Mouse (Mus musculus) embryonic facial prominence, embryonic 13.5 days (tissue): Measurements from ENCODE around the gene Kcnh5. TPM values are rescaled to one million over a fixed set of nuclear protein-coding genes. Genes with fewer than 3 reads are reported as not detected.

ENCODE experiments used
- ATAC-seq: fragments of 200-750 bp; cut with Nextera tagmentation; 2 replicates; pipeline ENCODE4 v1.8.0; 2017; ENCODE audit warnings: low read depth; ENCODE audit not compliant: insufficient number of reproducible peaks, insufficient read depth, low FRiP score, low TSS enrichment
- H3K27ac ChIP-seq: fragments of 300-500 bp; sonication (generic); 2 replicates; pipeline ENCODE4 v1.5.1; 2015; ENCODE audit warnings: moderate library complexity, mild to moderate bottlenecking, inconsistent platforms
- H3K27me3 ChIP-seq: fragments of 300-500 bp; sonication (generic); 2 replicates; pipeline ENCODE4 v1.6.1; 2015; ENCODE audit warnings: mild to moderate bottlenecking, inconsistent platforms
- H3K36me3 ChIP-seq: fragments of 300-500 bp; sonication (generic); 2 replicates; pipeline ENCODE4 v1.6.1; 2015; ENCODE audit warnings: mild to moderate bottlenecking, inconsistent platforms
- H3K4me1 ChIP-seq: fragments of 300-500 bp; sonication (generic); 2 replicates; pipeline ENCODE4 v1.6.1; 2015; ENCODE audit warnings: inconsistent platforms
- H3K4me2 ChIP-seq: fragments of 300-500 bp; sonication (generic); 2 replicates; pipeline ENCODE4 v1.6.1; 2015; ENCODE audit warnings: moderate library complexity, mild to moderate bottlenecking, inconsistent platforms
- H3K4me3 ChIP-seq: fragments of 300-500 bp; sonication (generic); 2 replicates; pipeline ENCODE4 v1.5.1; 2015; ENCODE audit warnings: mild to moderate bottlenecking, inconsistent platforms
- H3K9ac ChIP-seq: fragments of 300-500 bp; sonication (generic); 2 replicates; pipeline ENCODE4 v1.6.1; 2015; ENCODE audit warnings: mild to moderate bottlenecking, inconsistent platforms
- H3K9me3 ChIP-seq: fragments of 300-500 bp; sonication (generic); 2 replicates; pipeline ENCODE4 v1.6.1; 2016; ENCODE audit warnings: inconsistent platforms
- WGBS: fragments of 180-500 bp; shearing (Covaris S2); methylation state at CpG from one replicate; pipeline ENCODE4 v1.1.7; 2015; ENCODE audit warnings: mixed read lengths; 5-methylcytosine and 5-hydroxymethylcytosine counted together
- polyA plus RNA-seq: library from polyadenylated mRNA; unstranded; fragments of >200 nt; fragmentation: Nextera tagmentation; extraction: Ambion mirVana; gene quantifications from 2 replicates; pipeline ENCODE4 v1.2.1, GENCODE M21; 2015

The Kcnh5 gene
- polyA plus RNA-seq, 1 experiment from 2014 or later, result 0.25 TPM

DNA sequence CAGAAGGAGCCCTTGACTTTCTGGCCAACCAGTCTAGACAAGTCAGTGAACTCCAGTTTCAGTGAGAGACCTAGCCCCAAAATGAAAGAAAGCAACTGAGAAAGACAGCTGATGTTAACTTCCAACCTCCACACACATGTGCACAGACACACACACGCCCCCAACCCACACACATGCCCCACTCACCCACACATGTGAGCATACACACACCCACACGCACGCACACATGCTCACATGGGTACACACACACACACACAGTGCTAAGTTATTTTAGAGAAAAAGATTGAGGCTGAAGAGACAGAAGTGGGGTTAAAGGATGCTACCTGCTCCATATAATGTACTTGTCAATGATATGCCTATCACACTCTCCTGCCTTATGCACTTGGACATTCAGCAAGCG, 327.2 kb downstream of the Kcnh5 start:
- no peaks in the 10 kb centered on the region for H3K4me1 ChIP-seq
- no peaks in the 10 kb centered on the region for H3K9me3 ChIP-seq
- no peaks in the 10 kb centered on the region for H3K36me3 ChIP-seq
- no peak for ATAC-seq
- no peak overlapping the region for H3K4me2 ChIP-seq
- H3K4me3 ChIP-seq, result no peak overlapping the region
- H3K27me3 ChIP-seq, result no peaks in the 10 kb centered on the region
- H3K27ac ChIP-seq, result no peak overlapping the region
- WGBS, result 81% methylated on average over 4 of the region's 4 CpGs
- H3K9ac ChIP-seq, result no peak overlapping the region

DNA sequence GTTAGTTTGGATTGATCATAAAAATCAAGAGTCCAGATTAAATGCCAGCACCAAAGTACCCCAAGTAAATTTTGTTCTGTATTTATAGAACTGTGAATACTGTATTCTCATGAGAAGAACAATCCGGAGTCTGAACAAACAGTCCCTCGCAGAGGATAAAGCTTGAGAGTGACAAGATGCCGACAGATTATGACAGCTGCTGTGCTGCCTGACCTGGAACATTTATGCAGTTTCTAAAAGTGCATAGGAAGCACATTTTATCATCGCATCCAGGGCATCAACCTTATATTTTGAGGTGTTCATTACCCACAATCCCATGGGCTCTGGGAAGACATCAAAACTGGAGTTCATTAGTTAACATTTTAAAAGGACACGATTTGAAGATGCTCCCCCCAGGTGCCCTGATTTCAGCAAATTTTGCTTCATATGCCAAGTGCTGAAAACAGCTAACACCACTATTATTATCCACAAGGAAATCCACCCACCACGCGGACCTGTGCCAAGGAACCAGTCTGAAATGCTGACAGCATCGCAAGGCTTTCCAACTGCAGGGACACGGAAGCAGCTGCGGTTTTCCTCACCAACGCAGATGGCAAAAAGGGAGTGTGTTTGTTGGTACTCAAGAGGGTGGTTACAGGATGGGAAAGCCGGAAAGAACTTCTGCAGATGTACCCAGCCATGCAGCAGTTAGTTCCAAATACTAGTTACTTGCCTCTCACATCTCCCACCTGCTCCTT, 328.4 kb downstream of the Kcnh5 start:
- Histone ChIP-seq H3K9ac (no peak overlapping the region), H3K9me3 (no peaks in the 10 kb centered on the region)
- WGBS, result 87% methylated on average over 12 of the region's 12 CpGs

More for the DNA sequence above, 328.4 kb downstream of the Kcnh5 start:
- H3K36me3 ChIP-seq, result no peaks in the 10 kb centered on the region
- ATAC-seq, result no peak
- H3K4me2 ChIP-seq, result no peak overlapping the region
- H3K4me3 ChIP-seq, result no peak overlapping the region
- H3K27me3 ChIP-seq, result no peaks in the 10 kb centered on the region
- no peaks in the 10 kb centered on the region for H3K4me1 ChIP-seq
- no peak overlapping the region for H3K27ac ChIP-seq

Other genes starting within 250 kb of the Kcnh5 start
- 34.0 and 42.6 TPM in 2 replicates for gene Rhoj, start 131.0 kb upstream of the Kcnh5 start, polyA plus RNA-seq
- gene Gphb5, start 239.4 kb upstream of the Kcnh5 start, polyA plus RNA-seq, result not detected in 2 replicates